Mouse (Mus musculus) MEL (cell line): ENCODE measurements around the gene Chfr. TPM values are rescaled to one million over a fixed set of nuclear protein-coding genes. Genes with fewer than 3 reads are reported as not detected.

Experiments
- DNase-seq: peaks from one replicate; pipeline ENCODE4 v3.0.0; 2011; ENCODE audit warnings: low read depth, low spot score
- H3K27ac ChIP-seq: 2 replicates; pipeline ENCODE4 v1.5.1; 2012; ENCODE audit warnings: low read depth, mild to moderate bottlenecking, control low read depth, low read length, moderate library complexity; ENCODE audit not compliant: control insufficient read depth
- H3K27me3 ChIP-seq, 2 experiments: fragments of 150-350 bp in 1 of 2; sonication (generic) in 1 of 2; 2 replicates each; pipeline ENCODE4 v1.6.1; 2012; ENCODE audit warnings: low read length in 2 of 2, mild to moderate bottlenecking in 2 of 2, improper control_type of control experiment in 1 of 2, moderate library complexity in 1 of 2; ENCODE audit not compliant: insufficient read depth in 2 of 2, control insufficient read depth in 1 of 2
- H3K36me3 ChIP-seq, 2 experiments: 2 replicates each; pipeline ENCODE4 v1.6.1; 2012 to 2014; ENCODE audit warnings: low read length in 2 of 2, improper control_type of control experiment in 1 of 2, inconsistent platforms in 1 of 2, mild to moderate bottlenecking in 1 of 2; ENCODE audit not compliant: insufficient read depth in 2 of 2, control insufficient read depth in 1 of 2
- H3K4me1 ChIP-seq, 2 experiments: fragments of 150-350 bp in 1 of 2; sonication (generic) in 1 of 2; 2 replicates each; pipeline ENCODE4 v1.6.1; 2012; ENCODE audit warnings: low read length in 2 of 2, improper control_type of control experiment in 1 of 2, mild to moderate bottlenecking in 1 of 2; ENCODE audit not compliant: insufficient read depth in 2 of 2, control insufficient read depth in 1 of 2
- H3K4me3 ChIP-seq, 2 experiments: fragments of 150-350 bp in 1 of 2; sonication (generic) in 1 of 2; 2 replicates each; pipeline ENCODE4 v1.5.1; 2012; ENCODE audit warnings: low read depth in 2 of 2, low read length in 2 of 2, mild to moderate bottlenecking in 2 of 2, moderate library complexity in 2 of 2, control low read depth in 1 of 2, improper control_type of control experiment in 1 of 2; ENCODE audit not compliant: control insufficient read depth in 1 of 2, insufficient read depth in 1 of 2
- H3K79me2 ChIP-seq: 2 replicates; pipeline ENCODE4 v1.6.1; 2012; ENCODE audit warnings: mild to moderate bottlenecking, low read length, moderate library complexity; ENCODE audit not compliant: control insufficient read depth, poor library complexity, insufficient read depth
- H3K9ac ChIP-seq: 2 replicates; pipeline ENCODE4 v1.6.1; 2012; ENCODE audit warnings: low read depth, mild to moderate bottlenecking, control low read depth, low read length, moderate library complexity; ENCODE audit not compliant: control insufficient read depth, poor library complexity, severe bottlenecking
- H3K9me3 ChIP-seq: fragments of 150-350 bp; sonication (generic); replicated peaks from 2 replicates; pipeline ENCODE4 v1.6.1; 2012; ENCODE audit warnings: mild to moderate bottlenecking, low read length, improper control_type of control experiment, moderate library complexity; ENCODE audit not compliant: insufficient read depth
- BHLHE40 ChIP-seq: IDR thresholded peaks from 2 replicates; pipeline ENCODE4 v1.6.1; 2012; ENCODE audit warnings: low read depth, mild to moderate bottlenecking, inconsistent platforms, low read length, improper control_type of control experiment, borderline replicate concordance
- CHD1 ChIP-seq: IDR thresholded peaks from 2 replicates; pipeline ENCODE4 v1.6.1; 2012; ENCODE audit warnings: low read depth, mild to moderate bottlenecking, inconsistent platforms, low read length, improper control_type of control experiment
- CTCF ChIP-seq, 3 experiments: IDR thresholded peaks in 2 of 3; conservative IDR thresholded peaks in 1 of 3; 2 replicates each; pipeline ENCODE4 v1.5.1; 2011 to 2012; ENCODE audit warnings: low read length in 3 of 3, low read depth in 2 of 3, mild to moderate bottlenecking in 2 of 3, improper control_type of control experiment in 1 of 3, inconsistent platforms in 1 of 3, mixed read lengths in 1 of 3, moderate library complexity in 1 of 3; ENCODE audit not compliant: control insufficient read depth in 1 of 3, insufficient read depth in 1 of 3, poor library complexity in 1 of 3, severe bottlenecking in 1 of 3
- EP300 ChIP-seq, 2 experiments: IDR thresholded peaks; 2 replicates each; pipeline ENCODE4 v1.6.1; 2011; ENCODE audit warnings: improper control_type of control experiment in 2 of 2, low read length in 2 of 2, low read depth in 1 of 2, mild to moderate bottlenecking in 1 of 2
- ETS1 ChIP-seq: IDR thresholded peaks from 2 replicates; pipeline ENCODE4 v1.6.1; 2012; ENCODE audit warnings: low read depth, mild to moderate bottlenecking, inconsistent platforms, low read length, improper control_type of control experiment, moderate library complexity
- GABPA ChIP-seq: IDR thresholded peaks from 2 replicates; pipeline ENCODE4 v1.6.1; 2012; ENCODE audit warnings: low read depth, mild to moderate bottlenecking, inconsistent platforms, low read length, improper control_type of control experiment, moderate library complexity
- GATA1 ChIP-seq: IDR thresholded peaks from 2 replicates; pipeline ENCODE4 v1.6.1; 2011; ENCODE audit warnings: low read depth, low read length, improper control_type of control experiment
- HCFC1 ChIP-seq: IDR thresholded peaks from 2 replicates; pipeline ENCODE4 v1.6.1; 2012; ENCODE audit warnings: low read depth, mild to moderate bottlenecking, inconsistent platforms, low read length, improper control_type of control experiment, moderate library complexity
- KAT2A ChIP-seq: conservative IDR thresholded peaks from 2 replicates; pipeline ENCODE4 v1.6.1; 2012; ENCODE audit warnings: low read depth, low read length, improper control_type of control experiment, inconsistent platforms
- MAX ChIP-seq: IDR thresholded peaks from 2 replicates; pipeline ENCODE4 v1.6.1; 2011; ENCODE audit warnings: low read length, improper control_type of control experiment
- MYB ChIP-seq: IDR thresholded peaks from 2 replicates; pipeline ENCODE4 v1.6.1; 2011; ENCODE audit warnings: mild to moderate bottlenecking, low read depth, low read length, improper control_type of control experiment
- POLR2A ChIP-seq, 2 experiments: IDR thresholded peaks; 2 replicates each; pipeline ENCODE4 v1.6.1; 2011 to 2012; ENCODE audit warnings: low read length in 2 of 2, mild to moderate bottlenecking in 2 of 2, control low read depth in 1 of 2, improper control_type of control experiment in 1 of 2, low read depth in 1 of 2, moderate library complexity in 1 of 2; ENCODE audit not compliant: control insufficient read depth in 1 of 2, insufficient read depth in 1 of 2, poor library complexity in 1 of 2
- POLR2AphosphoS5 ChIP-seq: IDR thresholded peaks from 2 replicates; pipeline ENCODE4 v1.6.1; 2012; ENCODE audit warnings: low read depth, borderline replicate concordance, mild to moderate bottlenecking, inconsistent platforms, low read length, moderate library complexity, mixed read lengths
- SIN3A ChIP-seq: IDR thresholded peaks from 2 replicates; pipeline ENCODE4 v1.6.1; 2012; ENCODE audit warnings: low read length, improper control_type of control experiment, inconsistent platforms
- SMC3 ChIP-seq: IDR thresholded peaks from 2 replicates; pipeline ENCODE4 v1.6.1; 2011; ENCODE audit warnings: low read depth, low read length, improper control_type of control experiment
- TBP ChIP-seq: IDR thresholded peaks from 2 replicates; pipeline ENCODE4 v1.8.0; 2011; ENCODE audit warnings: low read depth, low read length, improper control_type of control experiment
- TCF12 ChIP-seq: IDR thresholded peaks from 2 replicates; pipeline ENCODE4 v1.6.1; 2014; ENCODE audit warnings: low read depth, mild to moderate bottlenecking, inconsistent platforms, low read length, improper control_type of control experiment, moderate library complexity
- UBTF ChIP-seq: IDR thresholded peaks from 2 replicates; pipeline ENCODE4 v1.6.1; 2012; ENCODE audit warnings: low read depth, mild to moderate bottlenecking, inconsistent platforms, low read length, improper control_type of control experiment, moderate library complexity, borderline replicate concordance; ENCODE audit not compliant: insufficient read depth
- USF2 ChIP-seq, 2 experiments: IDR thresholded peaks; 2 replicates each; pipeline ENCODE4 v1.6.1; 2011 to 2012; ENCODE audit warnings: improper control_type of control experiment in 2 of 2, low read length in 2 of 2, borderline replicate concordance in 1 of 2, inconsistent platforms in 1 of 2, low read depth in 1 of 2, mild to moderate bottlenecking in 1 of 2; ENCODE audit not compliant: insufficient read depth in 1 of 2
- ZKSCAN1 ChIP-seq: IDR thresholded peaks from 2 replicates; pipeline ENCODE4 v1.6.1; 2012; ENCODE audit warnings: low read depth, mild to moderate bottlenecking, inconsistent platforms, low read length, improper control_type of control experiment, moderate library complexity
- ZNF384 ChIP-seq: IDR thresholded peaks from 2 replicates; pipeline ENCODE4 v1.6.1; 2012; ENCODE audit warnings: low read depth, mild to moderate bottlenecking, inconsistent platforms, low read length, improper control_type of control experiment
- polyA plus RNA-seq, 2 experiments: library from polyadenylated mRNA; stranded (reverse) in 1 of 2; unstranded in 1 of 2; fragments of >175 nt in 1 of 2; fragments of >200 nt in 1 of 2; gene quantifications; 2 replicates each; pipeline versions ENCODE4 v1.2.1 to v1.2.4; 2012; ENCODE audit warnings: low replicate concordance in 2 of 2, low read depth in 1 of 2; ENCODE audit not compliant: insufficient read length in 2 of 2, insufficient read depth in 1 of 2, missing spikeins in 1 of 2
- total RNA-seq: library from RNA; depleted of rRNA; stranded (reverse); fragments of 300-350 nt; gene quantifications from 2 replicates; pipeline ENCODE4 v1.2.3, GENCODE M21; 2012

The Chfr gene
- total and polyA plus RNA-seq, 3 experiments = 50.4 to 63.9 TPM; not detected in 1

DNA sequence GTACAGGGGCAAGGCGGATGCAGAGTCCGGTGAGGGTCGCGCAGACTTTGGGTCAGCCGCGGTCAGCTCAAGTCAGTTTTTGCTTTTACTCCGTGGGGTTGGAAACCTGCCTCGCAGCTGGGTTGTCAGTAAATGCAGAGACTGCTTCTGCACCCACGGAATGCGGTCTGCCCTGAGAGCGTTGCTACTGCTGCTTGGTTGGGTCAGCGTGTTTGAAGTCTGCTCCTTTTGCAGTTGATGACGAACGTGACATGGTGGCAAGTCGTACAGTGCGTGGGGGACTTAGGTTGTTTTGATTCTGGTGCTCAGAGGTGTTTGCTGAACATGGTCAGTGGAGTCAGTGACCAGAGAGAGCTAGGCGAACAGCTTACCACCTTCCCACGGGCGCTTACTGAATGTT lies 41.4 kb downstream of the Chfr start:
- TF ChIP-seq CTCF (IDR thresholded peaks at IDR 0.05 in 2 of 3, conservative IDR thresholded peaks at IDR 0.05 in 1 of 3; ENCODE audit: control insufficient read depth in 1 of 3, insufficient read depth in 1 of 3, low read depth in 2 of 3, low read length in 3 of 3, poor library complexity in 1 of 3, severe bottlenecking in 1 of 3) (no peak), USF2 (IDR thresholded peaks at IDR 0.05; ENCODE audit: borderline replicate concordance in 1 of 2, insufficient read depth in 1 of 2, low read depth in 1 of 2, low read length in 2 of 2) (no peak), HCFC1 (no peak), ETS1 (no peak), MYB (no peak), BHLHE40 (no peak), SMC3 (no peak), ZNF384 (no peak), POLR2AphosphoS5 (no peak), MAX (no peak), TBP (no peak), SIN3A (no peak), POLR2A (IDR thresholded peaks at IDR 0.05; ENCODE audit: control insufficient read depth in 1 of 2, insufficient read depth in 1 of 2, low read depth in 1 of 2, low read length in 2 of 2, poor library complexity in 1 of 2) (no peak), GATA1 (no peak), GABPA (no peak), ZKSCAN1 (no peak), KAT2A (no peak), EP300 (IDR thresholded peaks at IDR 0.05; ENCODE audit: low read depth in 1 of 2, low read length in 2 of 2) (no peak)
- peaks cover 0 to 10% of the 10 kb centered on the region in 2 experiments; a peak in 2 of 4 replicates for H3K36me3 ChIP-seq
- H3K27ac ChIP-seq = peak overlapping the region; percentile 75

DNA sequence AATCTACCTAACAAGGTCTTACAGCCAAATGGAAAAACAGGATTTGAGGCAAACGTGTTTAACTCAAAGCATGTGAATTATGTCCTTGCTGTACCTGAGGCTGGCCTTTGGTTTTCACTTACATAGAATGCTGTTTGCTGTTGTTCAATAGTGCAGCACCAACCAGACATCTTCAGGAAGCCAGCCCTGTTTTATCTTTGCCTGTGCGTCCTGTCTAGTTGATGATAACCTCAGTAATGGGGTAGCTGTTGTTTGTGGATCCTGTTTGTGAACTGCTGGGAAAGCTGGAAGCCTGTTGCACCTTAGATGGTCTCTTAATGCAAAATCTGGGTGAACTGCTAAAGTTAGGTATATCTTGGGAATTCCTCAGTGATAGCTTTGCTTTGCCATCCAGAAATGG lies 43.0 kb downstream of the Chfr start:
- no peak overlapping the region for H3K27ac ChIP-seq
- H3K27me3 ChIP-seq = no peaks in the 10 kb centered on the region
- peaks cover 14% of the 10 kb centered on the region for H3K79me2 ChIP-seq
- DNase-seq = no peak
- peaks cover 13 to 14% of the 10 kb centered on the region in 2 experiments for H3K4me1 ChIP-seq
- H3K4me3 ChIP-seq = no peak overlapping the region
- H3K9ac ChIP-seq = no peak overlapping the region
- peaks cover 0 to 7% of the 10 kb centered on the region in 2 experiments; a peak in 2 of 4 replicates for H3K36me3 ChIP-seq
- no peaks in the 10 kb centered on the region for H3K9me3 ChIP-seq
- TF ChIP-seq CHD1 (no peak), TCF12 (peak; percentile 26; the same call in 1 of the 2 replicates), GATA1 (peak; percentile 51; the same call in 1 of the 2 replicates), EP300 (IDR thresholded peaks at IDR 0.05; ENCODE audit: low read depth in 1 of 2, low read length in 2 of 2) (peak in 1 of 2 experiments; percentile 29; a peak in 1 of 4 replicates), UBTF (no peak)

More for the DNA sequence above, 41.4 kb downstream of the Chfr start:
- DNase-seq = peak; percentile 61
- no peaks in the 10 kb centered on the region for H3K9me3 ChIP-seq
- peak overlapping the region; percentile 71 to 78 for H3K4me3 ChIP-seq
- peak overlapping the region; percentile 79 for H3K9ac ChIP-seq
- H3K27me3 ChIP-seq = no peaks in the 10 kb centered on the region
- peaks cover 14% of the 10 kb centered on the region for H3K79me2 ChIP-seq
- H3K4me1 ChIP-seq = peaks cover 14 to 18% of the 10 kb centered on the region in 2 experiments
